Mouse (Mus musculus): ENCODE data around the gene Shisa3. TPM values are rescaled to one million over a fixed set of nuclear protein-coding genes. Genes with fewer than 3 reads are reported as not detected.

Gene Shisa3
- 1.8 and 2.3 TPM in 2 replicates for polyA plus RNA-seq (2015; fragmentation: Nextera tagmentation; extraction: Ambion mirVana)

- no peaks in the 10 kb centered on the region for H3K9me3 ChIP-seq (replicated peaks; ENCODE audit: control insufficient read depth, low read length)
- H3K4me2 ChIP-seq (ENCODE audit: low read depth, low read length), result peak within 1 kb of the TSS; percentile 97
- ATAC-seq (replicated peaks; ENCODE audit: extremely low read depth, insufficient read depth, low FRiP score), result peak; percentile 82
- peaks cover 51% of the 10 kb centered on the region for H3K27me3 ChIP-seq (ENCODE audit: control insufficient read depth, insufficient read depth, low read length)
- H3K4me1 ChIP-seq (ENCODE audit: control insufficient read depth, insufficient read depth, low read length), result no peaks in the 10 kb centered on the region
- peak within 1 kb of the TSS; percentile 72 for H3K9ac ChIP-seq (ENCODE audit: low read length)
- no peak within 1 kb of the TSS for H3K27ac ChIP-seq (ENCODE audit: low read length)
- under 1% methylated on average over 86 of the region's 86 CpGs for WGBS
- no peaks in the 10 kb centered on the region for H3K36me3 ChIP-seq (ENCODE audit: control insufficient read depth, insufficient read depth)
- H3K4me3 ChIP-seq (ENCODE audit: low read length), result peak within 1 kb of the TSS; percentile 66
These were observed at the start of gene Shisa3 for GRCm38 (mm10) chr5:67607804-67608673. Gene Shisa3, plus strand, starts transcription at chr5:67607882.

- Histone ChIP-seq H3K27me3 (ENCODE audit: control insufficient read depth, insufficient read depth, low read length) (no peaks in the 10 kb centered on the region), H3K4me1 (ENCODE audit: control insufficient read depth, insufficient read depth, low read length) (no peaks in the 10 kb centered on the region), H3K4me3 (ENCODE audit: low read length) (no peak overlapping the region), H3K9me3 (replicated peaks; ENCODE audit: control insufficient read depth, low read length) (no peaks in the 10 kb centered on the region), H3K4me2 (ENCODE audit: low read depth, low read length) (no peak overlapping the region), H3K36me3 (ENCODE audit: control insufficient read depth, insufficient read depth) (no peaks in the 10 kb centered on the region), H3K27ac (ENCODE audit: low read length) (no peak overlapping the region), H3K9ac (ENCODE audit: low read length) (no peak overlapping the region)
- ATAC-seq (replicated peaks; ENCODE audit: extremely low read depth, insufficient read depth, low FRiP score), result no peak
- WGBS, result 65% methylated on average over 4 of the region's 4 CpGs
These were observed 49.0 kb upstream of the Shisa3 start for GRCm38 (mm10) chr5:67558644-67559043.

GRCm38 (mm10) chr5:67559063-67559462 lies 48.6 kb upstream of the Shisa3 start:
- Histone ChIP-seq H3K27me3 (ENCODE audit: control insufficient read depth, insufficient read depth, low read length) (no peaks in the 10 kb centered on the region), H3K9me3 (replicated peaks; ENCODE audit: control insufficient read depth, low read length) (no peaks in the 10 kb centered on the region), H3K9ac (ENCODE audit: low read length) (no peak overlapping the region), H3K36me3 (ENCODE audit: control insufficient read depth, insufficient read depth) (no peaks in the 10 kb centered on the region), H3K4me3 (ENCODE audit: low read length) (no peak overlapping the region), H3K27ac (ENCODE audit: low read length) (no peak overlapping the region), H3K4me2 (ENCODE audit: low read depth, low read length) (no peak overlapping the region), H3K4me1 (ENCODE audit: control insufficient read depth, insufficient read depth, low read length) (no peaks in the 10 kb centered on the region)
- ATAC-seq (replicated peaks; ENCODE audit: extremely low read depth, insufficient read depth, low FRiP score), result no peak
- WGBS, result 86% methylated on average over 3 of the region's 3 CpGs

GRCm38 (mm10) chr5:67572552-67573155 lies 35.0 kb upstream of the Shisa3 start:
- Histone ChIP-seq H3K4me2 (ENCODE audit: low read depth, low read length) (no peak overlapping the region), H3K27me3 (ENCODE audit: control insufficient read depth, insufficient read depth, low read length) (no peaks in the 10 kb centered on the region), H3K9me3 (replicated peaks; ENCODE audit: control insufficient read depth, low read length) (no peaks in the 10 kb centered on the region), H3K36me3 (ENCODE audit: control insufficient read depth, insufficient read depth) (no peaks in the 10 kb centered on the region), H3K9ac (ENCODE audit: low read length) (no peak overlapping the region), H3K27ac (ENCODE audit: low read length) (no peak overlapping the region), H3K4me1 (ENCODE audit: control insufficient read depth, insufficient read depth, low read length) (no peaks in the 10 kb centered on the region), H3K4me3 (ENCODE audit: low read length) (no peak overlapping the region)
- 51% methylated on average over 6 of the region's 6 CpGs for WGBS
- no peak for ATAC-seq (replicated peaks; ENCODE audit: extremely low read depth, insufficient read depth, low FRiP score)

- no peaks in the 10 kb centered on the region for H3K36me3 ChIP-seq (ENCODE audit: control insufficient read depth, insufficient read depth)
- no peaks in the 10 kb centered on the region for H3K27me3 ChIP-seq (ENCODE audit: control insufficient read depth, insufficient read depth, low read length)
- ATAC-seq (replicated peaks; ENCODE audit: extremely low read depth, insufficient read depth, low FRiP score), result no peak
- H3K27ac ChIP-seq (ENCODE audit: low read length), result no peak overlapping the region
- no peaks in the 10 kb centered on the region for H3K4me1 ChIP-seq (ENCODE audit: control insufficient read depth, insufficient read depth, low read length)
- H3K4me2 ChIP-seq (ENCODE audit: low read depth, low read length), result no peak overlapping the region
- H3K9ac ChIP-seq (ENCODE audit: low read length), result no peak overlapping the region
- WGBS, result 56% methylated on average over 9 of the region's 9 CpGs
- H3K9me3 ChIP-seq (replicated peaks; ENCODE audit: control insufficient read depth, low read length), result no peaks in the 10 kb centered on the region
- H3K4me3 ChIP-seq (ENCODE audit: low read length), result no peak overlapping the region
These were observed 33.6 kb upstream of the Shisa3 start for GRCm38 (mm10) chr5:67574039-67574438.

GRCm38 (mm10) chr5:67575705-67576104 lies 32.0 kb upstream of the Shisa3 start:
- ATAC-seq (replicated peaks; ENCODE audit: extremely low read depth, insufficient read depth, low FRiP score), result no peak
- Histone ChIP-seq H3K4me1 (ENCODE audit: control insufficient read depth, insufficient read depth, low read length) (no peaks in the 10 kb centered on the region), H3K27me3 (ENCODE audit: control insufficient read depth, insufficient read depth, low read length) (no peaks in the 10 kb centered on the region), H3K9me3 (replicated peaks; ENCODE audit: control insufficient read depth, low read length) (no peaks in the 10 kb centered on the region), H3K4me3 (ENCODE audit: low read length) (no peak overlapping the region), H3K27ac (ENCODE audit: low read length) (no peak overlapping the region), H3K36me3 (ENCODE audit: control insufficient read depth, insufficient read depth) (no peaks in the 10 kb centered on the region), H3K9ac (ENCODE audit: low read length) (no peak overlapping the region), H3K4me2 (ENCODE audit: low read depth, low read length) (no peak overlapping the region)
- WGBS, result 85% methylated on average over 2 of the region's 2 CpGs

- Histone ChIP-seq H3K4me1 (ENCODE audit: control insufficient read depth, insufficient read depth, low read length) (no peaks in the 10 kb centered on the region), H3K4me2 (ENCODE audit: low read depth, low read length) (no peak overlapping the region), H3K9ac (ENCODE audit: low read length) (no peak overlapping the region), H3K9me3 (replicated peaks; ENCODE audit: control insufficient read depth, low read length) (no peaks in the 10 kb centered on the region), H3K27ac (ENCODE audit: low read length) (no peak overlapping the region), H3K4me3 (ENCODE audit: low read length) (no peak overlapping the region), H3K36me3 (ENCODE audit: control insufficient read depth, insufficient read depth) (no peaks in the 10 kb centered on the region), H3K27me3 (ENCODE audit: control insufficient read depth, insufficient read depth, low read length) (no peaks in the 10 kb centered on the region)
- no peak for ATAC-seq (replicated peaks; ENCODE audit: extremely low read depth, insufficient read depth, low FRiP score)
- WGBS, result 44% methylated on average over 6 of the region's 6 CpGs
These were observed 27.7 kb upstream of the Shisa3 start for GRCm38 (mm10) chr5:67579725-67580633.

- no peaks in the 10 kb centered on the region for H3K27me3 ChIP-seq (ENCODE audit: control insufficient read depth, insufficient read depth, low read length)
- no peak overlapping the region for H3K9ac ChIP-seq (ENCODE audit: low read length)
- no peaks in the 10 kb centered on the region for H3K36me3 ChIP-seq (ENCODE audit: control insufficient read depth, insufficient read depth)
- H3K4me3 ChIP-seq (ENCODE audit: low read length), result no peak overlapping the region
- H3K9me3 ChIP-seq (replicated peaks; ENCODE audit: control insufficient read depth, low read length), result no peaks in the 10 kb centered on the region
- WGBS, result 51% methylated on average over 1 of the region's 1 CpGs
- no peak; the same call in 1 of the 2 replicates for ATAC-seq (replicated peaks; ENCODE audit: extremely low read depth, insufficient read depth, low FRiP score)
- no peak overlapping the region for H3K4me2 ChIP-seq (ENCODE audit: low read depth, low read length)
- H3K4me1 ChIP-seq (ENCODE audit: control insufficient read depth, insufficient read depth, low read length), result no peaks in the 10 kb centered on the region
- no peak overlapping the region for H3K27ac ChIP-seq (ENCODE audit: low read length)
These were observed 12.6 kb upstream of the Shisa3 start for GRCm38 (mm10) chr5:67595070-67595469.
